Mouse (Mus musculus) limb, embryonic 10.5 days (tissue): Measurements from ENCODE around the gene Aplp2. TPM values are rescaled to one million over a fixed set of nuclear protein-coding genes. Genes with fewer than 3 reads are reported as not detected.

ENCODE experiments used
- DNase-seq: peaks from one replicate; pipeline ENCODE4 v3.0.0-alpha.2; 2017; ENCODE audit warnings: low spot score
- H3K27ac ChIP-seq: fragments of 300-500 bp; sonication (generic); 2 replicates; pipeline ENCODE4 v1.5.1; 2016; ENCODE audit warnings: mild to moderate bottlenecking
- H3K27me3 ChIP-seq: fragments of 300-500 bp; sonication (generic); 2 replicates; pipeline ENCODE4 v1.6.1; 2016; ENCODE audit warnings: low read depth, mild to moderate bottlenecking; ENCODE audit not compliant: poor library complexity, severe bottlenecking
- H3K36me3 ChIP-seq: fragments of 300-500 bp; sonication (generic); 2 replicates; pipeline ENCODE4 v1.6.1; 2016; ENCODE audit warnings: mild to moderate bottlenecking, moderate library complexity
- H3K4me1 ChIP-seq: fragments of 300-500 bp; sonication (generic); 2 replicates; pipeline ENCODE4 v1.6.1; 2016
- H3K4me3 ChIP-seq: fragments of 300-500 bp; sonication (generic); 2 replicates; pipeline ENCODE4 v1.5.1; 2016; ENCODE audit warnings: mild to moderate bottlenecking, moderate library complexity
- H3K9me3 ChIP-seq: fragments of 300-500 bp; sonication (generic); replicated peaks from 2 replicates; pipeline ENCODE4 v1.6.1; 2016; ENCODE audit warnings: mild to moderate bottlenecking
- WGBS: fragments of 180-500 bp; shearing (Covaris S2); methylation state at CpG from one replicate; pipeline ENCODE4 v1.1.7; 2016; 5-methylcytosine and 5-hydroxymethylcytosine counted together
- polyA plus RNA-seq: library from polyadenylated mRNA; unstranded; fragments of >200 nt; fragmentation: Nextera tagmentation; extraction: Ambion mirVana; gene quantifications from 2 replicates; pipeline ENCODE4 v1.2.1, GENCODE M21; 2016

Aplp2 gene
- polyA plus RNA-seq, 1 experiment from 2014 or later = 179 TPM

- Histone ChIP-seq H3K27me3 (no peaks in the 10 kb centered on the region), H3K4me3 (no peak overlapping the region), H3K4me1 (peaks cover 7% of the 10 kb centered on the region), H3K36me3 (no peaks in the 10 kb centered on the region), H3K9me3 (no peaks in the 10 kb centered on the region), H3K27ac (no peak overlapping the region)
- no peak for DNase-seq
- WGBS = 53% methylated on average over 7 of the region's 7 CpGs
These were observed 6.2 kb upstream of the Aplp2 start for GRCm38 (mm10) chr9:31217631-31218380.

- Histone ChIP-seq H3K4me1 (peaks cover 19% of the 10 kb centered on the region), H3K36me3 (no peaks in the 10 kb centered on the region), H3K27ac (peak overlapping the region; percentile 96), H3K9me3 (no peaks in the 10 kb centered on the region), H3K27me3 (no peaks in the 10 kb centered on the region), H3K4me3 (peak overlapping the region; percentile 92)
- WGBS = 17% methylated on average over 12 of the region's 12 CpGs
- DNase-seq = no peak
These were observed 939 bp upstream of the Aplp2 start for GRCm38 (mm10) chr9:31212500-31213008.

GRCm38 (mm10) chr9:31210749-31211689 lies 596 bp downstream of the Aplp2 start:
- Histone ChIP-seq H3K9me3 (no peaks in the 10 kb centered on the region), H3K36me3 (peaks cover 2% of the 10 kb centered on the region; the same call in 1 of the 2 replicates), H3K4me3 (peak overlapping the region; percentile 92), H3K27ac (peak overlapping the region; percentile 96), H3K27me3 (no peaks in the 10 kb centered on the region), H3K4me1 (peaks cover 21% of the 10 kb centered on the region)
- peak; percentile 71 for DNase-seq
- under 1% methylated on average over 92 of the region's 93 CpGs for WGBS

GRCm38 (mm10) chr9:31210163-31210562 lies 1.5 kb downstream of the Aplp2 start:
- WGBS = 43% methylated on average over 7 of the region's 7 CpGs
- no peaks in the 10 kb centered on the region for H3K9me3 ChIP-seq
- no peak for DNase-seq
- H3K4me3 ChIP-seq = peak overlapping the region; percentile 92
- H3K36me3 ChIP-seq = peaks cover 3% of the 10 kb centered on the region; the same call in 1 of the 2 replicates
- H3K4me1 ChIP-seq = peaks cover 24% of the 10 kb centered on the region
- H3K27ac ChIP-seq = no peak overlapping the region
- no peaks in the 10 kb centered on the region for H3K27me3 ChIP-seq

- H3K4me1 ChIP-seq = peaks cover 24% of the 10 kb centered on the region
- peaks cover 3% of the 10 kb centered on the region; the same call in 1 of the 2 replicates for H3K36me3 ChIP-seq
- WGBS = 100% methylated on average over 1 of the region's 1 CpGs
- H3K27ac ChIP-seq = no peak overlapping the region
- DNase-seq = no peak
- H3K27me3 ChIP-seq = no peaks in the 10 kb centered on the region
- H3K4me3 ChIP-seq = no peak overlapping the region
- H3K9me3 ChIP-seq = no peaks in the 10 kb centered on the region
These were observed 2.1 kb downstream of the Aplp2 start for GRCm38 (mm10) chr9:31209502-31209901.

GRCm38 (mm10) chr9:31207732-31208131 lies 3.9 kb downstream of the Aplp2 start:
- 94% methylated on average over 3 of the region's 3 CpGs for WGBS
- no peak overlapping the region for H3K27ac ChIP-seq
- H3K27me3 ChIP-seq = no peaks in the 10 kb centered on the region
- no peaks in the 10 kb centered on the region for H3K9me3 ChIP-seq
- H3K4me1 ChIP-seq = peaks cover 24% of the 10 kb centered on the region
- DNase-seq = no peak
- no peak overlapping the region for H3K4me3 ChIP-seq
- H3K36me3 ChIP-seq = peaks cover 6% of the 10 kb centered on the region; the same call in 1 of the 2 replicates

- Histone ChIP-seq H3K4me3 (no peak overlapping the region), H3K36me3 (peaks cover 6% of the 10 kb centered on the region; the same call in 1 of the 2 replicates), H3K9me3 (no peaks in the 10 kb centered on the region), H3K27ac (no peak overlapping the region), H3K4me1 (peaks cover 14% of the 10 kb centered on the region), H3K27me3 (no peaks in the 10 kb centered on the region)
- no peak for DNase-seq
- 73% methylated on average over 6 of the region's 6 CpGs for whole genome bisulfite sequencing
These were observed 6.9 kb downstream of the Aplp2 start for GRCm38 (mm10) chr9:31204722-31205121.

GRCm38 (mm10) chr9:31203571-31204210 lies 7.9 kb downstream of the Aplp2 start:
- H3K36me3 ChIP-seq = peaks cover 6% of the 10 kb centered on the region; the same call in 1 of the 2 replicates
- no peak overlapping the region for H3K4me3 ChIP-seq
- H3K27ac ChIP-seq = no peak overlapping the region
- DNase-seq = no peak
- no peaks in the 10 kb centered on the region for H3K27me3 ChIP-seq
- WGBS = 88% methylated on average over 16 of the region's 16 CpGs
- no peaks in the 10 kb centered on the region for H3K9me3 ChIP-seq
- H3K4me1 ChIP-seq = peaks cover 14% of the 10 kb centered on the region

GRCm38 (mm10) chr9:31203068-31203467 lies 8.5 kb downstream of the Aplp2 start:
- whole genome bisulfite sequencing = 93% methylated on average over 6 of the region's 6 CpGs
- DNase-seq = no peak
- H3K36me3 ChIP-seq = peaks cover 6% of the 10 kb centered on the region; the same call in 1 of the 2 replicates
- no peak overlapping the region for H3K4me3 ChIP-seq
- H3K27me3 ChIP-seq = no peaks in the 10 kb centered on the region
- H3K9me3 ChIP-seq = no peaks in the 10 kb centered on the region
- no peak overlapping the region for H3K27ac ChIP-seq
- H3K4me1 ChIP-seq = peaks cover 14% of the 10 kb centered on the region

GRCm38 (mm10) chr9:31198614-31199013 lies 13.0 kb downstream of the Aplp2 start:
- DNase-seq = no peak
- no peaks in the 10 kb centered on the region for H3K9me3 ChIP-seq
- peaks cover 6% of the 10 kb centered on the region for H3K4me1 ChIP-seq
- 97% methylated on average over 3 of the region's 3 CpGs for WGBS
- H3K36me3 ChIP-seq = peaks cover 11% of the 10 kb centered on the region
- H3K27me3 ChIP-seq = no peaks in the 10 kb centered on the region
- H3K27ac ChIP-seq = no peak overlapping the region
- H3K4me3 ChIP-seq = no peak overlapping the region

GRCm38 (mm10) chr9:31197782-31198181 lies 13.8 kb downstream of the Aplp2 start:
- no peak overlapping the region for H3K27ac ChIP-seq
- H3K9me3 ChIP-seq = no peaks in the 10 kb centered on the region
- 97% methylated on average over 7 of the region's 7 CpGs for WGBS
- H3K4me3 ChIP-seq = no peak overlapping the region
- H3K36me3 ChIP-seq = peaks cover 16% of the 10 kb centered on the region
- no peaks in the 10 kb centered on the region for H3K27me3 ChIP-seq
- no peak for DNase-seq
- H3K4me1 ChIP-seq = peaks cover 4% of the 10 kb centered on the region; the same call in 1 of the 2 replicates

GRCm38 (mm10) chr9:31196742-31197141 lies 14.9 kb downstream of the Aplp2 start:
- H3K4me1 ChIP-seq = peaks cover 1% of the 10 kb centered on the region; the same call in 1 of the 2 replicates
- DNase-seq = no peak
- no peak overlapping the region for H3K4me3 ChIP-seq
- no peak overlapping the region for H3K27ac ChIP-seq
- H3K36me3 ChIP-seq = peaks cover 16% of the 10 kb centered on the region
- H3K27me3 ChIP-seq = no peaks in the 10 kb centered on the region
- H3K9me3 ChIP-seq = no peaks in the 10 kb centered on the region
